Mouse (Mus musculus) right cerebral cortex, postnatal 36 days (tissue): ENCODE measurements at regions not wholly inside any gene's neighbourhood (a gene's known extent, or its start where the extent isn't known, plus 50 kb on each side); places are given as distances from the start of the nearest gene placed in this dataset.
A peak's percentile ranks its signal among the peaks of the same experiment; 100 is the strongest.

Source experiments
- DNase-seq, 2 experiments: peaks; one replicate each; pipeline ENCODE4 v3.0.0; 2022; ENCODE audit warnings: low spot score in 2 of 2, mixed read lengths in 1 of 2

DNA sequence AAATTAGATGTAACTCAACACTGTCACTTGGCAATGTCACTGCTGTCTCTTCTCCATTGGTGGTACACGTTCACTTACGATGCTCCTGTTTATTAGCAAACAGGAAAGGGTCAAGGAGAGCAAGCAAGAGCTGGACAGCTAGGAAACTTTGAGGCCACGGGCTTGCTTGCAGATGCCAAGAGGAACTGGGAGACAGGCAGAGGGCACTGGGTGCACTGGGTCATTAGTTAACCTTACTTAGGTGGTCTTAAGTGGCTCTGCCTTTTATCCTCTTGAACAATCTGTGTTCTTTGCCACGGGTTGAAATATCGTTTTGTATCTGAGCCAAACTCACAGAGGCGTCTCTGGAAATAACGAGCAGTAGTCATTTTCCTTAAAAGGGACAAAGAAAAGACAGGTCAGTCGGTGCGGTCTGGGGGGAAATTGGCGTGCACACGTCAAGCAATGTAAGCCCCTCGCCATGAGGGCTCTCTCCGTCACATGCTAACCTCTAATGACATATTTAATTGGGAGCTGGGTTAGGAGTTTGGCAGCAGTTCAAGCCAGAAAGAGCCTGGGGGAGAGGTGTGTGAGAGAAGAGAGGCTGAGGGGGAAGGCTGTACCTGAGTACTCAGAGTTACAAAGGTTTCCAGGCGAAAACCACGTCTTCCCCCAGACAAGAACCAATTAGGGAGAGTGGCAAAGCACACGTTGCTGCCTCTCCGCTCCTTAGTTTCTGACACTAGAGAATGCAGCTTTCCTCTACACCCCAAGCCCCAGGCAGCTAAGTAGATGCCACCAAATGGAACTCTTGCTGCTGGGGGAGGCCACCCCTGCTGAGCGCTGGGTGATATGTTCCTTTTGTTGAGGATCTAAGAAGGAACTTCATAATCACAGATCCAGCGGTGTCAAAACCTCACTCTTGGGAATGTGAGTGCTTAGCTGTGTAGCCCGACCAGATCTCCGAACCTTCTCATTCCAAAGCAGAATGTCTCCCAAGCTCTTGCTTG lies 140.0 kb upstream of the Tut7 start:
- no peak for DNase-seq

DNA sequence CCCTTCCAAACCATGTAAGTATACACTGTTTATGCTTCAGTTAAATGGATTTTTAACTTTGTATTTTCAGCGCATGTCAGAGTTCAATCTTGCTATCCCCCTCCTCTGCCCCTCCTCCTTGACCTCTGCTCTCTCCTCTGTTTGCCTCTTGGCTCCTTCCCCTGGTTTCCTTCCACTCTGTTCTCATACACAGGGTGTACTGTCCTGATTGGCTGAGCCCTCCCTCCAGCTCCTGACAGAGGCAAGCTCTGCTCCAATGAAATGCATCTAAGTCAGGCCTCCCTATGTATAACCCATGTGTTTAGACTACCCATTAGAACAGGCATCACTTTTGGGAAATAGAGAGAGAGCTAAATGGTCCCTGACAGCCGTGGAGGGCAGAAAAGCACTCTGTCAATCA lies 133.5 kb upstream of the Tut7 start:
- no peak for DNase-seq

DNA sequence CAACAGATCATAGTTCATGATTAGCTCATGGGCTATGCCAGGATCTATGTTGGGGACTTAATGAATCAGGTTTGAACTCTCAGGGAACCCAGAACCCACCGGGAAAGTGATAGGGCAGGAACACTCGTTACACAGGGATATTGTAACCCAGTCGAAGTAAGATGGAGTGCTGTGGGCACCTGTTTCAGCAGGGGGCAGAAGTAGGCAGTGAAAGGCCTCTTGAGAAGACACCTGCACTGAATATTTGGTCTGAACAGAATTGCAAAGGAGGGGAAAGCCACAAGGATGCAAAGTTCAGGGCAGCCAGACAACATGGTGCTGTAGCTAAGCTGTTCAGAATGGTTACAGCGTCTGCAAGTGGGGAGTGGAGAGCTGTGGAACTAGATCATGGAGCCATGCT lies 129.9 kb upstream of the Tut7 start:
- DNase-seq: no peak

DNA sequence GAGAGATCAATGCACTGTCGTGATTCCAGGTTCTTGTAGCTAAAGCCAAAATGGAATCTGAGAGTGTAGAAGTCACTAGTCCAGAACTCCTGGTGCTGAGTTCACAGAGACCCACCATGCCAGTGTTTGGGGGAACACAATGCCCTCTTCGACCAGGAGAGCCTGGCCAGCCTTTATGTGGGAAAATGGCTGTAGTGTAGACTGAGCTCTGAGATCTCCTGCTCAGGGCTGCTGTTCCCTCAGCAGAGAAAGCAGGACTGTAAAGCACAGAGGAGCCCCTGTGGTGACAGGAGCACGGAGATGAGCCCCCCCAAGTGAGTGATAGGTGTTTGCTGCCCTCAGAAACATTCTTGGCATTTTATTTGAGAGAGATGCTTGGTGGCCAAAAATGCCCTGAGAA lies 129.2 kb upstream of the Tut7 start:
- DNase-seq: no peak

DNA sequence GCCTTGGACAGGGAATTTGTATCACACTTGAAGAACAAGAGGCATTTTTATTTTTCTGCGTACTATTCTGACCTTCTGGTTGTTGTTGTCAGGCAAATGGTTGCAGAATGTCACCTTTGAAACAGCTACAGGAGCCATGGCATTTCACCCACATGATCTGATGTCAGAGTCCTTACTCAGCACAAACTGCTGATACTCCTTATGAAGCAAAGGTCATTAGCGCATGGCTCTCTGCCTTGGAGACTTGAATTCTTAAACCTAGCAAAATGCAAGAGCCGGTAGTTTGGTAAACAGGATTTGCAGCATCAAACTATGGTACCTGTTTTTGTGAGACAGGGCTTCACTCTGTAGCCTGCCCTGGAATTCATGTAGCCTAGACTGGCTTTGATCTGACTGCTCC lies 127.3 kb upstream of the Tut7 start:
- no peak for DNase-seq

DNA sequence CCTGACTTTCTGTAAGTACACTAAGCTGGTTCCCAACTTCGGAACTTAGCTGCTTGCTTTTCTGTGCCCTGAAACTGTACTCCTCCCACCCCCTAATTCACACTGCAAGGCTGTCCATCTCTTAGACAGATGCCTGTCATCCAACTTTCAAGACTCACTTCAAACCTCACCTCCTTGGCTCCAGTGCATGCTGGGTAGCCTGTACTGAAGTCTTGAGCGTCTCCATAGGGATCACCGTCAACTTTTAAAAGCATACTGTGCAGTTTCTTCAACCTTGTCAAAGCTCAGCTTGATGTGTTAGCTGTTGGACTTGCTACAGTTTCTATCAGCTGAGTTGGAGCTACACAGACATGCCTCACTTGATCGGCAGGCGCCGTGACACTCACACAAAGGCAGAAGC lies 126.5 kb upstream of the Tut7 start:
- DNase-seq: no peak

DNA sequence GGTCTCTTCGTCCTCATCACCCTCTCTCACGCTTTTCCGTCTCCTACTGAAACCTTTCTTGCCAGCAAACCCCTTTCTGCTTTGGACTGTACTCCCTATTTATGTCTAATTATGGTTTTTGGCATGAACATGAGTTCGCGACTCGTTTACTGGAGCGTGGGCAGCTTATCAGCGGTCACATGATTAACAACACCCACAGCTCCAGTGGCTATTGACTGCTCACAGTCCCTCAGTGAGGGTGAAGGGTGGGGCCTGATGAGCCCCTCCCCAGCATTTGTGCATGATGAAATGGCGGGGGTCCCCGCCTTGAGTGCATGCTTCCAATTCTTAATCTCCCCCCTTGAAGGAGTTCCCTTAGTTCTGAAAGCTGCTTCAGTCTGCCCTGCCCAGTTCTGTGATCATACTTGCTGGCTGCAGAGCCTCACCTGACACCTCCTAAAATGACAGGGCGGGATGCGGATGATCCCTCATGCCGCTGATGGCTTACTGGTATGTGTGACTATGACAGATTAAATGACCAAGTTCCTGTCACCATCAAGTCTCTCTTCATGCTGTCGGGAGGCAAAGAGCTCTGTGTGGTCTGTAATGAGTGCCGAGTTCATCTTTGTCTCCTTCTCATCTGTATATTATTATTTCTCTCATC lies 125.7 kb upstream of the Tut7 start:
- no peak for DNase-seq

DNA sequence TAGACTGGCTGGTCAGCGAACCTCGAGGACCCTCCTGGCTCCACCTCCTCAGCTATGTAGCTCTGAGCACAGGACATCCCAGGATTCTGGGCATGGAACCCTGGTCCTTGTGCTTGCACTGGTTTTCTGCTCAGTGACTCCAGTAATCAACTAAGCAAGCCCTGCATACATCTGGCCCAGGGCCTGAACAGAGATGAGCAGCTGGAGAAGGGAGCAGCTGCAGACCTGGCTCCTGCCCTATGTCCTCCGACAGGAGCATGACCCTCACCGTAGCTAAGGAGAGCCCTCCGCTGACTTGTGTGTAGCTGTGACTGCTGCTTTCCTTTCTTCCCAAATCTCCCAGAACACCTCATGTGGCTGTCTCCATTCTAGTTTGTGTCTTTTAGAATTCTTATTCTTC lies 124.5 kb upstream of the Tut7 start:
- no peak for DNase-seq

DNA sequence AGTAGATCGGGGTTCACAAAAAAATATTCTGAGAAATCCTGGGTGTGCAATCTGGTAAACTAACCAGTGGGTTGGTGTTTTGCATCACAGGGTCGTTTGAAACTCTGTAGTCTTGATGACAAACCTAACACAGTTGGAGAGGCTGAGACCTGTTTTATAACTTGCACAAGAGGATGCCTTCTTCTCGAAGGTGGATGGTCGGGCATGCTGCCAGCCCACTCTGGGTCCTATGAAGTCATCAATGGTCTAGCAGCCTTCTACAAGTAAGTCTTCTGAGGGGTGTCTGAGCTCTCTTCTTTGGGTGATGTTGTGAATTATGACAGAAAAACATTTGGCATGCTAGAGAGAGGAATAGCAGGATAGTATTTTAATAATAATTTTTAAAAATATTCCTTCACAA lies 123.6 kb upstream of the Tut7 start:
- DNase-seq: no peak

DNA sequence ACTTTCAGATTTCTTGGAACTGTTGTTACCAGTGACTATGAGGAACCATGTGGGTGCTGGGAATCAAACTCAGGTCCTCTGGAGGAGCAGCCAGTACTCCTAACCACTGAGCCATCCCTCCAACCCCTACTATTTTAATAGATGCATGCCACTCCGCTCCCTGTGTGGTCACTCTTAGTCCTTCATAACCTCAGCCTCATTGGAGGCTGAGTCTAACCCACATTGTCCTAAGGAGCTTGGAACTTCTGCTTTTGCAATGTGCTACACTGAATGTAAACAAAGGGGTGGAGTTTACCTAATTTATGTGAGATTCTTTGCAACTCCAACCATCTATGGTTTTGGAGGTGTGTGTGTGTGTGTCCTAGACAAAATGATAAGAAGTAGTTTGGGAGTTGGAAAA lies 122.7 kb upstream of the Tut7 start:
- no peak for DNase-seq

DNA sequence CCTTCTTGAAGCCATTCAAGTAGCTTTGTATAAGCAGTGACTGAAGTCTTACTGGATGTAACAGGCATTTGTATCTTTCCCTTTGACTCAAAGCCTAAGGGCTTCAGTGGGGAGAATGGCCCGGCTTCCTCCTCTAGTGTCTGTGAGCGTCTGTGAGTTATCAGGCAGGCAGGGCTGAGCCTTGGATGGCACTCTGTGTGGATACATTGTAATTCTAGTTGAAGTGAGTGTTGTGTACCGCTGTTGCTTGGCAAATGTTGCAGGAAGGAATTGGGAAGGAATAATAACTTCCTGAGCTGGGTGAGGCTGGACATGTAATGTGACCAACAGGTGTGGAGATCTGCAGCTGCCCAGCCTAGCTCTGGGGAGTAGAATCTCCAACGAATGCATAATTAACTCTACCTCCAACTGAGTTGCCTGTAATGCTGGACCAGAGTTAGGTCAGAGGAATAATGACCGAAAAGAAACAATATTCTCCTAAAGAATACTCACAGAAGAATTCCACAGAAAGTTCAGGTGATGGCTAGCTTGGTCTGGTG lies 120.7 kb upstream of the Tut7 start:
- DNase-seq: no peak

DNA sequence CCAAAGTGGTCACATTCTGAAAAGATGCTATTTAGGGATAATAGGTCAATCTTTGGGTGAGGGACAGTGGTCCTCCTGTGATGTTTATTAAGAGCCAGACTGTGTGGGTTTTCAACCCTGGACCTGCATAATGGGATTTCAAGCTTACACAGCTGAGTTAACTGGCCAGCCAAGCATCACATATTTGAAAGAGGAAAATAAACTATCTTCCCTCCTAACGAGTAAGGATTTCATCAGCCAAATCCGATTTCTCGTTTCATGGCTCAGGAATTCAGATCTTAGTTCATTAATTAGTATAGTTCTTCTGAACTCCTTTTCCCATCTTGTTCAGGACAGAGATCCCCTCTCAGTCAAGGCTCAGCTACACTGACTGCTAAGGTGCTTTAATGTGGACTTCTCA lies 120.1 kb upstream of the Tut7 start:
- DNase-seq: no peak

DNA sequence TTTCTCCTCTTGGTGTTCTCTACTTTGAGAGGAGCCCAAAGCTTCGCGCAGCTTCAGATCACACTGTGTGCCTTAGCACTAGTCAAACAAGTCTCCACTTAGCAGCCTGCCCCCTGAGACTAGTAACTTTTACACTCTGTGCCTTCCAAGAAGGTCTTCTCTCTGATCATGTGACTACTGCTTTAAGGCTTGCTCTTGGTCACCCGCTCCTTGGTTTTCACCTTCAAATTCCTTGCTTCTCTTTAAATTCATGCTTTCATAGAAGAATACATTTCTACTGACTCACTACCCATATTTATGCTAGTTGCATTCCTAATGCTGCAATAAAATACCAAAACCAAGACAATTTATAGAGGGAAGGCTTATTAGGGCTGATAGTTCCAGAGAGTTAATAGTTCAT lies 118.6 kb upstream of the Tut7 start:
- DNase-seq: no peak

DNA sequence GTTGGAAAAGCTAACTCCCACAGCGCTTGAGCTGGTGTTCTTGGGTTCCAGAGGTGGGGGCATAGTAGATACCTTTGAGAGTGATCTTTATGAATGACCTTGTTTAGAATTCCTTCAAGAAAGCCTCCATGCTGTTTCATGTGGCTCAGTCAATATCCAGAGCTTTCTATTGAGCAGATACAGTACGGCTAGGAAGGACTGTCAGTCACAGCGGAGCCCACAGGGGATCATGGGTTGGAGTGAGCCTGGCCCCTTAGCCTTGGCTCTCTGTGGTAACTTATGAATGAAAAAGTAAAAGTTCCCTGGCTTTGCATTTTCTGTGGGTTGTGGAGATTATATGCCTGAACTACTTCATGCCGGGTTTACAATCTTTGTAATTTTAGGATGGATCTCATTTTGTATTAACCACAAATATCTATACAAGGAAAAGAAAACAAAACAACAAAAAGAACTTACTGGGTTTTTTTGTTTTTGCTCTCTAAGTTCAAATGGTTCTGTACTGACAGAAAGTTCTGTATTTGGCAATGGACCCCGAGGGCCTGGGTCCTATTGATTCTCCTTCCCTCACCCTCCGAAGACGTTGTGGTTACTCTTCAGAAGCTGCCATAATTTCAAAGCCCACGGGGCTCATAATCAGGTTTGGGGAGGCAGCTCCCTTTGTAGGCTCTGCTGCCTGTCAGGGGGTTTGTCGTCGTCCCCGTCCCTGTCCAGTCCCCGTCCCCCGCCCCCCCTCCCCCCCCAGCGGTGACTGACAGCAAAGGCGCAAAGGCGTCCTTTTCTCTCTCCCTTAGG lies 117.7 kb upstream of the Tut7 start:
- no peak for DNase-seq

DNA sequence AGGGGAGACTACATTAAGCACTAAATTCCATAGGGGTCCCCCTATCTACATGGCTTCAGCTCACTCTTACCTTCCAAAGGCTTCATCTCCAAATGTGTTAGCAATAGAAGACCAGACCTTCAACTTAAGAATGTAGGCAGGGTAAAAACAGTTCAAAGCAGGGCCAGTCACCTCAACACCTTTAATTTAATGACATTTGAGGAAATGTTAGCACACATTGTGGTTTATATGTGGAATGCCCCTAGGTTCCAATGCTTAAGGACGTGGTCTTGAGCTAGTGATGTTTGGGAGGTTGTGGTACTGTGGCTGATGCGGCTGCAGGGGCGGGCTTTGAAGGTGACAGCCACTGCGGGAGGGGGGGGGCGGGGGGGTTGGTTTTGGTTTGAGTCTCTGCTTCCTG lies 116.9 kb upstream of the Tut7 start:
- no peak for DNase-seq

DNA sequence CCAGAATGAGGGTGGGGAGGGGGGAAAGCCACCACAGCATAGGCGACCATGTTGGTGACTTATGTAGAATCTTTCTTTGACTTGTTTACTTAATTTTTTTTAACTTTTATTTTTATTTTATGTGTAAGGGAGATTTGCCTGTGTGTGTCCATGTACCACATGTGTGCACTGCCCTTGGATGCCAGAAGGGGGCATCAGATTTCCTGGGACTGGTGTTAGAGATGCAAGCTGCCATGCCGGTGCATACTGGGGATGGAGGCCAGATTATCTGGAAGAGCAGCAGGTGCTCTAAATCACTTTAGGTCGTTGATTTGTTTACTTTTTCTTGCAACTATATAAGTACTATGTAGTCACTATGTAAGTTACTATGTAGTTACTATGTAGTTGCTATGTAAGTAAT lies 114.2 kb upstream of the Tut7 start:
- DNase-seq: no peak

DNA sequence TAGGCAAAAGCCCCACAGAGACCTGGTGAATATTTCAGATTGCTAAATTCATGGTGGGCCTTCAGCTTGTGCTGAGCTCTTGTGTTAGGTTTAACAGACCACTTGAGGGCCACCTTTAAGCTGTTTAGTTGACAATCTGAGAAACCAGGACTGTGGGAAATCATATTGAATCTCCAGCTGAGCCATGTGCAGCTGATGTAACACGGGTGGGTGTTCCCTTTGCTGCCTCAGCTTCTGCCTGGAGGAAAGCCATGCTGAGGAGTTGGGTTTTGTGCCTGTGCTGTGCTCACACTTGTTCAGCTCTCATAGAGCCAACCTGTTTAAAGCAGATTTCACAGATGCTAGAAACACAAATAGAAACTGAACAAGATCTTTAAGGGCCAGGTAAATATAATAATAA lies 111.6 kb upstream of the Tut7 start:
- DNase-seq: peak; percentile 16 to 26

DNA sequence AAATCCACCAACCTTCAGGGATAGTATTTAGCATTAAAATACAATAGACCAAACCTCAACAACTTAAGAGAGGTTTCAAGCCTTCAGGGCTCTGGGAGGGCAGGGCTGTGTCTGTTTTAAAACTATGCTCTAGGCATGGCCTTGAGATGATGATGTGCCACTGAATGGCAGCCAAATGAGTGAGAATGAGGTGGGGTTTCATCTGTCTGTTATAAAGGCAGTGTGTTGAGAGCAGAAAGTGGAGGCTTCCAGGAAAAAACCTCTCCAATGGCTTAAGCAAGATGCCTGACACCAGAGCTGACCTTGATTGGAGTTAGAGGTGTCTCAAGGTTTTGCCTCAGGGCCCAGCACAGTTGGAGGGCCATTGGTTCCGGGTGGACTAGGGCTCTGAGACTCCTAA lies 111.1 kb upstream of the Tut7 start:
- no peak for DNase-seq

DNA sequence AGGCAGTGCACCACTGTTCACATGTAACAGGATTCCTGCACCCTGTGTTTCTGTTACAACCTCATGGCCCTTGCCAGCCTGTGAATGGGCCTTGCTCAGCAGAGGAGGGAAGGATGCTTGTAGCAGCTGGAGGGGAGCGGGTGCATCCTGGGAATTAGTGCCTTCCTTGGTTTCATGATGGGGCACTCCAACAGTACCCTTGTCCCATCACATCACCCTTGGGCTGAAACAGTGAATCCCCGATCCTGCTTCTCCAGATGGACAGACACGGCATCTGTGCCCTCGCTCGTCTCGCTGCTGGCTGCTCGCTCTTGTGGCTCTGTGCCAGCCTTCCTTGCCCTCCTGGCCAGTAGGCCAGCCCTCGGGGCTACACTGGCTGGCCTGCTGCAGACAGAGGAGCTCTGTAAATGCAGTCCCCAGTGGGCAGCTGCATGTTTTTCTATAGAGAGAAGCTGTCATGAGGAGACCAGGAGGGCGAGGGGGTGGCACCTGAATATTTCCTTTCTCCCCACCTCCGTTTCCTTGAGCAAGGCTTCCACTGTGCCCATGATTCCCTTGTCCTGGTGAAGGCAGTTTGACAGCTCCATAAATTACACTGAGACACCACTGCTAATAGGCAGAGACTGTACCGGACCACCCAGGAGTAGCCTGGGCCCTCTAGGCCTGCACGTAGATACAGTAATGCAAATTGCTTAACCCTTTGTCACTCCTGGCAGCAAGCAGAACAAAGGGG lies 104.6 kb upstream of the Tut7 start:
- no peak for DNase-seq

DNA sequence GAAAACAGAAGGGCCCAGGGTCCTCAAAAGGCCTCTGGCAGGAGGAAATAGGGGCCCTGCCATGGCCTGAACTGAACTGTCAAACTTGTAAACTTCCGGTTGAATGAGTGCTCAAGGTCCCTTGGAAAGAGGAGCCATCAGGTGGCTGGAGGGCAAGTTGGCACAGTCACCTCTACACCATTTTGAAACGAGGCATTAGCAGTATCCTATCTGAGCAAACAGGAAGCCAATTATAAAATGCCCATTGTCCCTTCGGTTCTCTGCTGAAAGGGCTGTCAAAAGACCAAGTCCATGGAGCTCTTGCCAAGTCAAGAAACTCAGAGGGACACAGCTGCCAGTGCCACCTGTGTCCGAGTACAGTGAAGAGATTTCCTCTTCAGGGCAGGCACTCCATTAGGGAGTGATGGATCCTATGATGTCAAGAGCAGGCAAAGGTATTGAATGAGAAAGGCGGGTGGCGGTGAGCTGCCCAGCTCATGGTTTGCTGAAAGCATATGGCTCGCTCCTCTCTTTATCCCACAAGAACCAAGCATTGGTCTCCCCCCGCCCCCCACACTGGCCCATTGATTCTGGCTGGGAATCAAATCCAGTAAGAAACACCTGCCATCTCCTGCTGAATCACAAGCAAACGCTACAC lies 103.0 kb upstream of the Tut7 start:
- DNase-seq: no peak

DNA sequence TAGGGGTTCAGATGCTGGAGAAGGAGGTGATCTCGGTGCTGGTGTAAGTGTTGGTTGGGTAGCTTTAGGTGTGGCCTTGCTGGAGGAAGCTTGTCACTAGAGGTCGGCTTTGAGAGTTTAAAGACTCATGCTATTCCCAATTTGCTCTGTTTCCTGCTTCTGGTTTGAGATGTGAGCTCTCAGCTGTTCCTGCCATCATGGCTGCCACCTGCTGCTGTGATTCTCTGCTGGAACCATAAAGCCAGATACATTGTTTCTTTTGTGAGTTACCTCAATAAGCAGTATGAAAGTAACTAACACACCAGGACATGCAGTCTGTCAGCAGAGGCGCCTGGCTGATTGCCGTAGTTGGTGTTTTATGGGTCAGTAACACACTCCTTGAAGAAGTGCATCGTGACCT lies 94.2 kb upstream of the Tut7 start:
- no peak for DNase-seq
